Mouse (Mus musculus): ENCODE data around the gene Deup1. TPM values are rescaled to one million over a fixed set of nuclear protein-coding genes. Genes with fewer than 3 reads are reported as not detected.
A peak's percentile ranks its signal among the peaks of the same experiment; 100 is the strongest.

Deup1 gene
- polyA plus RNA-seq (2015; fragmentation: Nextera tagmentation; extraction: Ambion mirVana), result 1.5 and 3.5 TPM in 2 replicates

DNA sequence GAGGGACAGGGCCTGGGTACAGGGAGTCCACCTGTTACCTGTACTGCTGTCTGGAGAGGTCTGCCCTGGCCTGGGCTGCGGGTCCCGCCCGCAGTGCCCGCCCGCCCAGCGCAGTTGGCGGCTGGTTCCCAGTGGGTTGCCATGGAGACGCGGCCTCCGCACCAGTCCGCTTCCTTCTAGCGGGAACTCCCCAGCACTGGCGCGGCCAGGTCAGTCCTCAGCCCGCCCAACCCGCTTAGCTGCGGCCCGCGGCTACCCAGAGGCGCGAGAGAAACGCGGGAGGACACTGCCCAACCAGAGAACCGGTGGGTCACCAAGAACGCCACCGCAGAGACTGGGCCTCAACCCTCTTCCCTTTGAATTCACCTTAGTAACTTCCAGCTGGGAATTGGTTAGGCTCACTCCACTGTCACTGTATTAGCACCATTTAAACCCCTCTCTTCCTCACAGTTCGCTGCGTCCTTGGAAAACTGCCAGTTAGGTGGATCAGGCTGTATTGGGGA lies at the start of gene Deup1:
TSS of gene Deup1 (minus strand) at position 149 of the 503 bp plus-strand sequence.
- H3K4me3 ChIP-seq, result peak within 1 kb of the TSS; percentile 41
- 1% methylated on average over 28 of the region's 28 CpGs for WGBS
- no peaks in the 10 kb centered on the region for H3K27me3 ChIP-seq
- no peaks in the 10 kb centered on the region for H3K9me3 ChIP-seq (replicated peaks)
- no peaks in the 10 kb centered on the region for H3K36me3 ChIP-seq (ENCODE audit: poor library complexity, severe bottlenecking)
- peak within 1 kb of the TSS; percentile 76 for H3K4me2 ChIP-seq
- no peak within 1 kb of the TSS for H3K27ac ChIP-seq
- ATAC-seq, result peak; percentile 90
- peaks cover 7% of the 10 kb centered on the region for H3K4me1 ChIP-seq
- H3K9ac ChIP-seq, result peak within 1 kb of the TSS; percentile 53

DNA sequence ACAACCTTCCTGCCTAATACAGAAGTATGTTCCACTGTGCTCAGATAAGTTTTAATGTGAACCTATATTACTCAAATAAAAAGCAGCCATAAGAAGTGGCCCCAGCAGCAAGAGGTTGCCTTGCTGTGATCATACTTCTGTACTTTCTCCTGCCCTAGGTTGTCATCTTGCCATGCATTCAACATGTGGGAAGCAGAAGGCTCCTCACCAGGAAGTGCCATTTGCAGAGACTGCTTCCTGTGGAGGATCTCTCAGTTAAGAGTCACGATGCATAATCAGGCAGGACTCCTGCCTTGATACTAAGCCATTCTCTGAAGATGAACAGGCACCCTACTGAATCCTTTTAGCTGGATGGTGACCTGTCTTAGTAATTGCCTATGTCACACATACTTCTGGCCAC lies 44.5 kb upstream of the Deup1 start:
- Histone ChIP-seq H3K9me3 (replicated peaks) (no peaks in the 10 kb centered on the region), H3K27ac (no peak overlapping the region), H3K4me3 (no peak overlapping the region), H3K27me3 (no peaks in the 10 kb centered on the region), H3K9ac (no peak overlapping the region), H3K4me2 (no peak overlapping the region), H3K36me3 (ENCODE audit: poor library complexity, severe bottlenecking) (no peaks in the 10 kb centered on the region), H3K4me1 (no peaks in the 10 kb centered on the region)
- 35% methylated on average over 1 of the region's 1 CpGs for WGBS
- no peak for ATAC-seq

DNA sequence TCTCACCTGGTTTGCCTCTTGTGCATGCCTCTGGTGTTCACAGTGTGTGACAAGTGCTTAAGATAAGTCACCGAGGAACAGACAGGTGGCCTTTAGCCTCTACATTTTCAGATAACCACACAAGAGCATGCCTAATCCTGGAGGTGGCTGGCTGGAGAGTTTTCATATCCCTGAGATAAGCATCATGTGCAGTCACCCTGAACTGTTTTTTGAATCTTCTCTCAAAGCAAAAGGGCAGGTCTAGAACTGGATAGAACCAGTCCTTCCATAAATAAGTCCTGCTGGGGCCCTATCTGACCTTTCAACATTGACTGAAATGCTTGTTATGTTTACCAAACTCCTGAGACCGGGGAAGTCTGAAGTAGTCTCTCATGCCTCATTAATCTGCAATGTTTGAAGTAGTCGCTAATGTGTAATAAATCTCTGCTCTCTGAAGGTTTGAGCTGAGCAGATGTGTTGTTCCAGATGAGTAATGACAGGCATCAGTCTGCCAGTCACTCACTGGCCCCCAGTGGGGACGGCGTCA lies 42.3 kb upstream of the Deup1 start:
- no peak overlapping the region for H3K27ac ChIP-seq
- ATAC-seq, result no peak
- H3K9ac ChIP-seq, result no peak overlapping the region
- no peaks in the 10 kb centered on the region for H3K27me3 ChIP-seq
- WGBS, result 60% methylated on average over 5 of the region's 5 CpGs
- no peak overlapping the region for H3K4me3 ChIP-seq
- no peaks in the 10 kb centered on the region for H3K36me3 ChIP-seq (ENCODE audit: poor library complexity, severe bottlenecking)
- H3K4me1 ChIP-seq, result no peaks in the 10 kb centered on the region
- H3K9me3 ChIP-seq (replicated peaks), result no peaks in the 10 kb centered on the region
- H3K4me2 ChIP-seq, result no peak overlapping the region

DNA sequence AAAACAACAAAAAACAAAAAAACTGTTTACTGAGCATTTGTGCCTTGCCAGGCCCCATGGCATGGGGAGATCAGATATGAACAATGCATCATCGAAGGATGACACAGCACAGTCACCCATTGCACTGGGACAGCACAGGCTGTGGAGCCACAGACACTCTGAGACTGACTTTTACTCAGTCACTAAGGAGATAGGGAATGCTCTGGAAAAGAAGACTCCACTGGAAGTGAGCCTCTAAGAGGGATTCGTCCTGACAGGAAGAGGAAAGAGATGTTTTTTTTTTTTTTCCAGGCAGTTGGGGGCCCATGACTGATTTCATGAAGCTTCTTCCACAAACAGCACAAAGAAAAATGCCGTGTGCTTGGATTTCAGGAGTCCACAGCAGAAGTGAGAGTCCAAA lies 41.7 kb upstream of the Deup1 start:
- no peak overlapping the region for H3K27ac ChIP-seq
- 76% methylated on average over 3 of the region's 3 CpGs for WGBS
- H3K9ac ChIP-seq, result no peak overlapping the region
- H3K36me3 ChIP-seq (ENCODE audit: poor library complexity, severe bottlenecking), result no peaks in the 10 kb centered on the region
- H3K4me3 ChIP-seq, result no peak overlapping the region
- H3K27me3 ChIP-seq, result no peaks in the 10 kb centered on the region
- no peak overlapping the region for H3K4me2 ChIP-seq
- no peak for ATAC-seq
- H3K4me1 ChIP-seq, result no peaks in the 10 kb centered on the region
- H3K9me3 ChIP-seq (replicated peaks), result no peaks in the 10 kb centered on the region

DNA sequence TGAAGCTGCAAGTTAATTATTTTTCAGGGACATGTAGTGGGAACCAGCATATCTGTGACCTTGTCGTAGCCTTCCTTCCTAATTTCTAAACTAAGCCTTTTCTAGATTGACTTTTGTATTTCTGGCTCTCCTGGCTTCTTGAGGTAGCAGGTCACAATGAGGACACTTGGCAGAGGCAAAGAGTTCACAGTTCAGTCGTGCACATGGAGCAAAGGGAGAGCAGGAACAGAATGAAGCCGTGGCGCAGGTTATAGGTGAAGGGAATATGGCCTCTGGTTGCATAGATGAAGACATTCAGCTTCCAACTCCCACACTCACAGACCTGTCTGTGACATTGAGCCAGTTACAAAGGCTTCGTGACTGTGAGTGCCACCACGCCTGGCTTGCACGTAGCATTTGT lies 36.9 kb upstream of the Deup1 start:
- 87% methylated on average over 7 of the region's 7 CpGs for WGBS
- Histone ChIP-seq H3K9ac (no peak overlapping the region), H3K36me3 (ENCODE audit: poor library complexity, severe bottlenecking) (no peaks in the 10 kb centered on the region), H3K27me3 (no peaks in the 10 kb centered on the region), H3K27ac (no peak overlapping the region), H3K4me2 (no peak overlapping the region), H3K4me1 (no peaks in the 10 kb centered on the region), H3K4me3 (no peak overlapping the region), H3K9me3 (replicated peaks) (no peaks in the 10 kb centered on the region)
- no peak for ATAC-seq

DNA sequence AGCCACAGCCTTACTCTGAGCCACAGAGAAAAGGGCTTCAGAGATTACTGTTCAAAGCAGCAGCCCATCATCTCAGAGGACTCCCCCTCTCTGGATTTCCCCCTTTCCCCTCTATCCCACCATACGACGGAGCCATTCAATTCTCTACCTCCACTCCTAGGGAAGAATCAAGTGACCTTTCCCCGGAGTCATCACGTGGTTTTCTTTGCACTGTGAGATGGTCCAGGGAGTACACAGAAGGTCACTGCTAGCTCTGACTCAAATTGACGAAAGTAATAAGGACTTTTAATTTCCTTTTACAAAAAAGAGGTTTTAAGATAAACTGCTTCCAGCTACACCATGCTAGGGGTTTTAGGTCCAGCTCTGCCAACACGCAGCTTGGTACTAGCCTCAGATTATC lies 31.3 kb upstream of the Deup1 start:
- Histone ChIP-seq H3K27me3 (no peaks in the 10 kb centered on the region), H3K9me3 (replicated peaks) (peaks cover 4% of the 10 kb centered on the region; the same call in 1 of the 2 replicates), H3K27ac (no peak overlapping the region), H3K9ac (no peak overlapping the region), H3K4me3 (no peak overlapping the region), H3K4me2 (no peak overlapping the region), H3K4me1 (no peaks in the 10 kb centered on the region), H3K36me3 (ENCODE audit: poor library complexity, severe bottlenecking) (no peaks in the 10 kb centered on the region)
- WGBS, result 83% methylated on average over 6 of the region's 6 CpGs
- no peak for ATAC-seq

DNA sequence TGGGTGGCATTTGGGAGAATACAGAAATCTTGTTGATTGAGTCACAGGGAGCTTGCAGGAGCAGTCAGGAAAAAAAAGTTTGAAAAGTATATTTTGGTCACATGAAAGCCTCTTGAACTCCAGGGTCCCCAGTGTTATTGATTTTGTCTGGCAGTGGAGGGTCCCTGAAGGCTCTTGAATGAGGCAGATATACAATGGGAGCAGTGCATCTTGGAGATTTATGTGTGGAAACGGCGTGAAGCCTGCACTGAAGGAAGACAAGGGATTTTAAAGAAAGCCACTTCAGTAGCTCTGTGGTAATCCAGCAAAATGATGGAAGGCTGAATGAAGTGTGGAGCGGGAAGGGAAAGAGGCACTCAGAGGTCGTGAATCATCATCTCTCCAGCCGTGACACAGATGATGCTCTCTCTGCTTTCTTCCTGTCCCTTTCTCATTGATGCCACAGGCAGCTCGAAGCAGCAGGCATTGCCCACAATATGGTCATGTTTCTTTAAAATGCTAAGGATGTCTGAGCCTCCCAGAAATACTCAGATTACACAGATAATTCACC lies 30.6 kb upstream of the Deup1 start:
- Histone ChIP-seq H3K9me3 (replicated peaks) (peaks cover 4% of the 10 kb centered on the region; the same call in 1 of the 2 replicates), H3K4me1 (no peaks in the 10 kb centered on the region), H3K36me3 (ENCODE audit: poor library complexity, severe bottlenecking) (no peaks in the 10 kb centered on the region), H3K27ac (no peak overlapping the region), H3K9ac (no peak overlapping the region), H3K4me3 (no peak overlapping the region), H3K4me2 (no peak overlapping the region), H3K27me3 (no peaks in the 10 kb centered on the region)
- ATAC-seq, result no peak
- WGBS, result 51% methylated on average over 6 of the region's 6 CpGs

DNA sequence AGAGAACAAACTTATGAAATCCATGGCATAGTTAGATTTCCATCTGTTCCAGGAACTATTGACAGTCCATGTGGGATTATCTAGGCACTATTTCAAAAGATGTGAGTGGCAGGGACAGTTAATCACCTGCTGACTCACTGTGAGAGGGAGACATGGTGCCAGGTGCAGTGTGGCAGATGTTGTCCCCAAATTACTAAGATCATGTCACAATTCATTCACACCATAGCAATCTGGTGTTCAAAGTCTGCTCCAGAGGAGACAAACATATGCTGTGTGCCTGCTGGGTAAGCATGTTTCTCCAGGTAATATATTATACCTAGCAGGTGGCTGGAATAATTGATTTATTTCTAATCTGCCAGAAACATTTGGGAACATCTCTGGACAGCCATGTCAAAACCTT lies 25.3 kb upstream of the Deup1 start:
- Histone ChIP-seq H3K36me3 (ENCODE audit: poor library complexity, severe bottlenecking) (no peaks in the 10 kb centered on the region), H3K9ac (no peak overlapping the region), H3K4me1 (no peaks in the 10 kb centered on the region), H3K4me2 (no peak overlapping the region), H3K27ac (no peak overlapping the region), H3K27me3 (no peaks in the 10 kb centered on the region), H3K9me3 (replicated peaks) (peaks cover 4% of the 10 kb centered on the region; the same call in 1 of the 2 replicates), H3K4me3 (no peak overlapping the region)
- ATAC-seq, result peak; percentile 67

DNA sequence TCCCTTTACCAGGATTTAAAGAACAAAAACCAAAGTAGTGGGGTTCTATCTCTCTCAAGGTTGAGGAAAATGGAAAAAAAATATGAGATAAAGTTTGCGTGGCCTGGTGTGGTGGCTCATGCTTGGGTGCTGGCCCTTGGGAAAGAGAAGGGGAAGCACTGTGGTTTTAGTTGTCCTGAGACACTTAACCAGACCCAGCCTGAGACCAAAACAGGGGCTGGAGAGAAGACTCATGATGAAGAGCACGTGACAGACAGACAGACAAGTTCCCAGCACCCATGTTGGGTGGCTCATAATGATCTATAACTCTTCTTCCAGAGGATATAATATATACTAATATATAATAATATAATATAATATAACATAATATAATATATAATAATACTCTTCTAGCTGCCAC lies 22.2 kb upstream of the Deup1 start:
- H3K9ac ChIP-seq, result no peak overlapping the region
- peaks cover 1% of the 10 kb centered on the region; the same call in 1 of the 2 replicates for H3K9me3 ChIP-seq (replicated peaks)
- WGBS, result 96% methylated on average over 2 of the region's 2 CpGs
- no peak overlapping the region for H3K4me2 ChIP-seq
- no peaks in the 10 kb centered on the region for H3K36me3 ChIP-seq (ENCODE audit: poor library complexity, severe bottlenecking)
- no peak overlapping the region for H3K4me3 ChIP-seq
- H3K27me3 ChIP-seq, result no peaks in the 10 kb centered on the region
- no peak for ATAC-seq
- no peak overlapping the region for H3K27ac ChIP-seq
- no peaks in the 10 kb centered on the region for H3K4me1 ChIP-seq

DNA sequence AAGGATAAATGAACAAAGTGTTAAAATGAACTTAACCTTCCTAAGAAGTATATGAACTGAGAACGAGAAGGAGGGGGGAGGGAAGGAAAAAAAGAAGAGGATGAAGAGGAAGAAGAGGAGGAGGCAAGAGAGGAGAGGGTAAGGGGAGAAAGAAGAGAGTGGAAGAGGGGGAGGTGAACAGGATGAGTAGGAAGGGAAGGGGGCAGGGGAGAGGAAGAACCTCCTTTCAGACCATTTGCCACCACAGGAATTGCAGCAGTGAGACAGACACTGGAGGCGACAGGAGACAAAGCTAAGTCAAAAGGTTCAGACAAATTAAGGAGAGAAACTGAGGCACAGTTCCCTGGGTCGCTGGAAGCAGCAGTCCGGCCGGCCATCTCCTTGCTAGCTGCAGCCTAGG lies 349 bp downstream of the Deup1 start:
- 10% methylated on average over 5 of the region's 5 CpGs for whole genome bisulfite sequencing
- H3K9ac ChIP-seq, result peak overlapping the region; percentile 53
- no peak overlapping the region for H3K27ac ChIP-seq
- ATAC-seq, result no peak
- H3K4me1 ChIP-seq, result peaks cover 7% of the 10 kb centered on the region
- H3K27me3 ChIP-seq, result no peaks in the 10 kb centered on the region
- no peaks in the 10 kb centered on the region for H3K9me3 ChIP-seq (replicated peaks)
- H3K4me3 ChIP-seq, result peak overlapping the region; percentile 41
- H3K36me3 ChIP-seq (ENCODE audit: poor library complexity, severe bottlenecking), result no peaks in the 10 kb centered on the region
- peak overlapping the region; percentile 76 for H3K4me2 ChIP-seq

DNA sequence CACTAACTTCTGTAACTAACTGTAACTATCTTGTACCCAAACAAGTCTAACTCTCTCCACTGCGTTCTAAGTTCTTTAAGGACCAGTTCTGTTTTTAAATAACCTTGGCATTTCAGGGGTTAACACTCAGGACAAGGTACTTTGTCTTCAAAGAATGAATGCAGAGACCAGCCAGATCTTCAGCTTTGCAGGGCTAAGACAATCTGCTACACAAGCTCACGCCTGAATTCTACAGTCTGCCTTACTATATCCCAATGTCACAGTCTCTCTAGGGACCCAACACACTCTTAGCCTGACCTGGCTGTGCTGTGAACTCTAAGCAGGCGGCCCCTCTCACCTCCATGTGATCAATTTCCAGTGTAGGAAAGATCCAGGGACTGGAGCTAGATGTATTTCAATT lies 3.0 kb downstream of the Deup1 start:
- no peaks in the 10 kb centered on the region for H3K9me3 ChIP-seq (replicated peaks)
- H3K36me3 ChIP-seq (ENCODE audit: poor library complexity, severe bottlenecking), result no peaks in the 10 kb centered on the region
- WGBS, result 74% methylated on average over 3 of the region's 3 CpGs
- no peak overlapping the region for H3K4me3 ChIP-seq
- no peak for ATAC-seq
- H3K4me2 ChIP-seq, result no peak overlapping the region
- no peaks in the 10 kb centered on the region for H3K27me3 ChIP-seq
- peaks cover 7% of the 10 kb centered on the region for H3K4me1 ChIP-seq
- H3K9ac ChIP-seq, result no peak overlapping the region
- H3K27ac ChIP-seq, result no peak overlapping the region

DNA sequence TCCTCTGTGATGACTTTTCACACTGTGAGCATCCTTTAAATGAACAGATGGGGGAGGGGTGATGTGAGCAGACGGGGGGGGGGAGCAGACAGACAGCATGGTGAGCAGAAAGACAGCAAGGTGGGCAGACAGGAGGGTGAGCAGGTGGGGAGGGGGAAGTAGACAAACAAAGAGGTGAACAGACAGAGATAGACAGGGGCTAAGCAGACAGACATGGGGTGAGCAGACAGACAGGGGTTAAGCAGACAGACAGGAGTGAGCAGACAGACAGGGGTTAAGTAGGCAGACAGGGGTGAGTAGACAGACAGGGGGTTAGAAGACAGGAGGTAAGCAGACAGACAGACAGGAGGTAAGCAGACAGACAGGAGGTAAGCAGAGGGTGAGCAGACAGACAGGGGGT lies 8.0 kb downstream of the Deup1 start:
- 44% methylated on average over 1 of the region's 1 CpGs for WGBS
- Histone ChIP-seq H3K4me3 (no peak overlapping the region), H3K27ac (no peak overlapping the region), H3K9ac (no peak overlapping the region), H3K4me1 (no peaks in the 10 kb centered on the region), H3K27me3 (no peaks in the 10 kb centered on the region), H3K9me3 (replicated peaks) (no peaks in the 10 kb centered on the region), H3K4me2 (no peak overlapping the region), H3K36me3 (ENCODE audit: poor library complexity, severe bottlenecking) (no peaks in the 10 kb centered on the region)
- 0 out of 2 replicates have a peak, but pooled peaks have one; percentile 24 for ATAC-seq
